Mouse (Mus musculus): Measurements from ENCODE around the gene Pi4ka. TPM values are rescaled to one million over a fixed set of nuclear protein-coding genes. Genes with fewer than 3 reads are reported as not detected.

Gene Pi4ka
- polyA plus RNA-seq, 1 experiment from 2014 or later = 29.7 TPM

DNA sequence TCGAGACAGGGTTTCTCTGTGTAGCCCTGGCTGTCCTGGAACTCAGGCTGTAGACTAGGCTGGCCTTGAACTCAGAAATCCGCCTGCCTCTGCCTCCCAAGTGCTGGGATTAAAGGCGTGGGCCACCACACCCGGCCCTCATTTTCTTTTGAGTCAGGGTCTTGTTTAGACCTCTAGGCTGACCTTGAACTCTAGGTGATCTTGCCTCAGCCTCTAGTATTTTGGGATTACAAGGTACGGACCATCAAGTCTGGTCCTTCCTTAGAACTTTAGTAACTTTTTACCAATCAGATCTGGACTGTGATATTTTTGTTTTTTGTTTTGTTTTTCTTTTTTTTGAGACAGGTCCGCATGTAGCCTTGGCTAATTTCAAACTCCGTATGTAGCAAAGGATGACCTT is 130.4 kb downstream of the Pi4ka start, which contains the start of gene Tmem191c:
Gene Tmem191c (plus strand): TSS at position 357 of the 400 bp plus-strand sequence.
- H3K27ac ChIP-seq (ENCODE audit: low read depth, low read length) = 0 out of 2 replicates have a peak within 1 kb of the TSS, but pooled peaks have one; percentile 19
- WGBS = 54% methylated on average over 7 of the region's 7 CpGs
- H3K9ac ChIP-seq (ENCODE audit: low read depth, low read length) = peak within 1 kb of the TSS; percentile 66
- H3K4me1 ChIP-seq (replicated peaks; ENCODE audit: control insufficient read depth, insufficient read depth, low read length) = peaks cover 16% of the 10 kb centered on the region
- H3K27me3 ChIP-seq (replicated peaks; ENCODE audit: control insufficient read depth, insufficient read depth, low read length) = peaks cover 19% of the 10 kb centered on the region
- no peaks in the 10 kb centered on the region; the same call in 1 of the 2 replicates for H3K9me3 ChIP-seq (ENCODE audit: control insufficient read depth, low read length)
- ATAC-seq (replicated peaks; ENCODE audit: low FRiP score) = no peak
- H3K36me3 ChIP-seq (ENCODE audit: control insufficient read depth, insufficient read depth, low read length) = no peaks in the 10 kb centered on the region
- H3K4me3 ChIP-seq (ENCODE audit: low read depth, low read length) = peak within 1 kb of the TSS; percentile 70
- DNase-seq (ENCODE audit: low spot score) = no peak
- H3K4me2 ChIP-seq = peak within 1 kb of the TSS; percentile 85

DNA sequence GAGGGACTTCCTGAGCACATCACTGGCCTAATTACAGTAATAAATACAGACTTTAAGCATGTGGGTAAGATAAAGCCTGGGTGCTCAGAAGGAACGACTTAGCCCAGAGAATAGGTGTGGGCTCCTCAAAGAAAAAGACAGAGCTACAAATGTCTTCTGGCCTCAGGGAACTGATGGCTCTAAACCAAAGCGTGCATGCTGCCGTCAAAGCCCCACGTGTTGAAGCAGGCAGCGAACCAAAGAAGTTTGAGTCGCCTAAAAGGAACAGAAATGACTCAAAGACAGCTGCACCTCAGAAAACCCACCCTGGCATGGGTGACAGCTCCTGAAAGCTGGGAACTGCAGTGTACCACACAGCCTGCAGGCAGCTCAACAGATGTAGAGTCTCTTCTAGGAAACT is 134.3 kb downstream of the Pi4ka start:
- no peaks in the 10 kb centered on the region for H3K36me3 ChIP-seq (ENCODE audit: control insufficient read depth, insufficient read depth, low read length)
- no peak overlapping the region for H3K9ac ChIP-seq (ENCODE audit: low read depth, low read length)
- no peak overlapping the region for H3K27ac ChIP-seq (ENCODE audit: low read depth, low read length)
- 79% methylated on average over 6 of the region's 6 CpGs for WGBS
- no peak overlapping the region for H3K4me2 ChIP-seq
- no peak overlapping the region for H3K4me3 ChIP-seq (ENCODE audit: low read depth, low read length)
- ATAC-seq (replicated peaks; ENCODE audit: low FRiP score) = no peak
- DNase-seq (ENCODE audit: low spot score) = no peak
- no peaks in the 10 kb centered on the region for H3K27me3 ChIP-seq (replicated peaks; ENCODE audit: control insufficient read depth, insufficient read depth, low read length)
- no peaks in the 10 kb centered on the region; the same call in 1 of the 2 replicates for H3K9me3 ChIP-seq (ENCODE audit: control insufficient read depth, low read length)
- peaks cover 12% of the 10 kb centered on the region for H3K4me1 ChIP-seq (replicated peaks; ENCODE audit: control insufficient read depth, insufficient read depth, low read length)

DNA sequence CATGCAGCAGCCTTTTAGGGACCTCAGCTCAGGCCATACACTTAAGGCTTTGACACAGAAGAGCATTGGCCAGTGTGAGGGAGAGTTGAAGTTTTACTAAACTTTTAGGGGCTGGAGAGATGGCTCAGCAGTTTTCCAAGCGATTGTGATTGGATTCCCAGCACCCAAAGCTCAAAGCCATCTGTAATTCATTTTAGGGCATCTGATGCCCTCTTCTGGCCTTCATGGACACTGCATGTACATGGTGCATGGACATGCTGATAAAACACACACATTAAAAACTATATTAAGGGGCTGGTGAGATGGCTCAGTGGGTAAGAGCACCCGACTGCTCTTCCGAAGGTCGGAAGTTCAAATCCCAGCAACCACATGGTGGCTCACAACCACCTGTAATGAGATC is 135.0 kb downstream of the Pi4ka start:
- 57% methylated on average over 4 of the region's 4 CpGs for WGBS
- DNase-seq (ENCODE audit: low spot score) = no peak
- H3K4me2 ChIP-seq = no peak overlapping the region
- peaks cover 10% of the 10 kb centered on the region; the same call in 1 of the 2 replicates for H3K4me1 ChIP-seq (replicated peaks; ENCODE audit: control insufficient read depth, insufficient read depth, low read length)
- no peaks in the 10 kb centered on the region for H3K36me3 ChIP-seq (ENCODE audit: control insufficient read depth, insufficient read depth, low read length)
- ATAC-seq (replicated peaks; ENCODE audit: low FRiP score) = no peak
- no peak overlapping the region for H3K9ac ChIP-seq (ENCODE audit: low read depth, low read length)
- H3K9me3 ChIP-seq (ENCODE audit: control insufficient read depth, low read length) = no peaks in the 10 kb centered on the region; the same call in 1 of the 2 replicates
- no peak overlapping the region for H3K27ac ChIP-seq (ENCODE audit: low read depth, low read length)
- no peak overlapping the region for H3K4me3 ChIP-seq (ENCODE audit: low read depth, low read length)
- no peaks in the 10 kb centered on the region for H3K27me3 ChIP-seq (replicated peaks; ENCODE audit: control insufficient read depth, insufficient read depth, low read length)

DNA sequence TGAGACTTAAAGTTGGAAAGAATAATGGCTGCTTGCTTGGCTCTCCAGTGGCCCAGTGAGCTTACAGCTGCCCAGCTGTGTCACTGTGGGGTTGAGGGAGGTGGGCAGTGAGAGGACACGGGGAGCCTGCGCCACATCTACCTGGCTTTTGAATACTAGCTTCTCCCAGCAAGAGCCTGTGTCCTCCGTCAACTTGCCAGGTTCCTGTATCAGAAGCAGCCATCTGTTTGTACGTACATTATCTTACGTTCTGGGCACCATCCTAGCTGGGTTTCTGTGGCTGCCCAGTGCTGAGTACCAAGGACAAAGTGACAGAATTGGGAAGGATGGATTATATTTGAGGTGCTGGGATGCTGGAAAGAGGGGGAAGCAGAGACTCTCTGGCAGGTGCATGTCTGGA is 136.2 kb downstream of the Pi4ka start:
- H3K4me1 ChIP-seq (replicated peaks; ENCODE audit: control insufficient read depth, insufficient read depth, low read length) = peaks cover 10% of the 10 kb centered on the region; the same call in 1 of the 2 replicates
- H3K9ac ChIP-seq (ENCODE audit: low read depth, low read length) = no peak overlapping the region
- H3K27me3 ChIP-seq (replicated peaks; ENCODE audit: control insufficient read depth, insufficient read depth, low read length) = no peaks in the 10 kb centered on the region
- H3K9me3 ChIP-seq (ENCODE audit: control insufficient read depth, low read length) = no peaks in the 10 kb centered on the region; the same call in 1 of the 2 replicates
- no peak overlapping the region for H3K27ac ChIP-seq (ENCODE audit: low read depth, low read length)
- no peak overlapping the region for H3K4me2 ChIP-seq
- ATAC-seq (replicated peaks; ENCODE audit: low FRiP score) (no peak; the same call in 1 of the 2 replicates), DNase-seq (ENCODE audit: low spot score) (no peak)
- no peaks in the 10 kb centered on the region for H3K36me3 ChIP-seq (ENCODE audit: control insufficient read depth, insufficient read depth, low read length)
- H3K4me3 ChIP-seq (ENCODE audit: low read depth, low read length) = no peak overlapping the region
- 69% methylated on average over 5 of the region's 5 CpGs for WGBS

DNA sequence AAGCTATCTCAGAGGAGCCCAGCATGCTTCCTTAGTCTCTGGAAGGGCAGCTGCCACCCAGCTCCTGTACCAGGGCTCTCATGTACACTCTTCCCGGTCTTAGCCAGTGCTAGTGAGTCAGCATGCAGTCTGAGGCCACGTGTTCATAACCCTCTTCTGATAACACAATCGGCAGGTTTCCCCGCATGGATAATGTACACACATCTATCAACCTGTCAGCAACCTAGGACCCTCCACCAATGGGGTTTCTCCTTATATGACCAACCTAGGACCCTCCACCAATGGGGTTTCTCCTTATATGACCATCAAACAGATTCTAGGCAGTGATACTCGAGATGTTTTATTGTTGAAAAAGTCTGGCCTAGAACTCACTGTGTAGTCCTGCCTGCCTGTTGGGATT is 138.2 kb downstream of the Pi4ka start:
- H3K4me3 ChIP-seq (ENCODE audit: low read depth, low read length) = no peak overlapping the region
- no peaks in the 10 kb centered on the region; the same call in 1 of the 2 replicates for H3K9me3 ChIP-seq (ENCODE audit: control insufficient read depth, low read length)
- ATAC-seq (replicated peaks; ENCODE audit: low FRiP score) = peak; percentile 69
- no peak overlapping the region for H3K9ac ChIP-seq (ENCODE audit: low read depth, low read length)
- DNase-seq (ENCODE audit: low spot score) = no peak
- H3K27ac ChIP-seq (ENCODE audit: low read depth, low read length) = no peak overlapping the region
- WGBS = 41% methylated on average over 5 of the region's 5 CpGs
- H3K36me3 ChIP-seq (ENCODE audit: control insufficient read depth, insufficient read depth, low read length) = no peaks in the 10 kb centered on the region
- H3K27me3 ChIP-seq (replicated peaks; ENCODE audit: control insufficient read depth, insufficient read depth, low read length) = no peaks in the 10 kb centered on the region
- H3K4me1 ChIP-seq (replicated peaks; ENCODE audit: control insufficient read depth, insufficient read depth, low read length) = peaks cover 10% of the 10 kb centered on the region; the same call in 1 of the 2 replicates
- H3K4me2 ChIP-seq = no peak overlapping the region

DNA sequence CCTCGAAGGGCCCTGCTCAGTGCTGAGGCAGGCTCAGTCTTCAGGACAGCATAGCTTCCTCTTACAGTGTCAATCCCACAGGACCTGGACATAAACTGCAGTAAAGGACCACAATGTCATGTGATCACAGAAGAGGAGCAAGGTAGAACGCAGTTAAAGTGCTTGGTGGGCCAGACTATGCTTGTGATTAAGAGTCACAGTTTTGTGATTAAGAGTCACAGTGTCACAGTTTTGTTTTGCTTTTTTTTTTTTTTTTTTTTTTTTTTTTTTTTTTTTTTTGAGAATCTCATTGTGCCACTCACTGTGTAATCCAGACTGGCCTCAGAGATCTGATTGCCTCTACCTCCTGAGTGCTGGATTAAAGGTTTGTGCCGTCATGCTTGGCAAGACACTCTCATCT is 140.0 kb downstream of the Pi4ka start:
- WGBS = 81% methylated on average over 3 of the region's 3 CpGs
- no peak overlapping the region for H3K4me3 ChIP-seq (ENCODE audit: low read depth, low read length)

DNA sequence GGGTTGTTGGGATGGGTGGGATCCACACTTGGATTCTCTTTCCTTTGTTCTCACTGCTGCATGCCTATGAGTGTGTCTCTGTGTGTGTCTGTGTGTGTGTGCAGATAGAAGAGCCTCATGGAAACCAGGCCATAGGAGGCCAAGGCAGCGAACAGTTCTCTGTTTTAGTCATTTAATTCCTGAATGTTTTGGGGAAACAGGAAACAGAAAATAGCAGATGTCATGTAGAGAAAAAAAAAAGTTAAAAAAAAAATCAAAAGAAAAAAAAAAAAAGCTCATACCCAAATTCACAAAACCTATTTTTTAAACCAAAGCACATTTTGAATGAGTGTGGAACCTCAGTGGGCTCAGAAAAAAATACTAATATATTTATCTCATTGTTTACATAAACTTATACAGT is 144.8 kb downstream of the Pi4ka start:
- ATAC-seq (replicated peaks; ENCODE audit: low FRiP score) = no peak
- H3K36me3 ChIP-seq (ENCODE audit: control insufficient read depth, insufficient read depth, low read length) = peaks cover 27% of the 10 kb centered on the region
- H3K4me2 ChIP-seq = no peak overlapping the region
- H3K27me3 ChIP-seq (replicated peaks; ENCODE audit: control insufficient read depth, insufficient read depth, low read length) = no peaks in the 10 kb centered on the region
- no peak overlapping the region for H3K27ac ChIP-seq (ENCODE audit: low read depth, low read length)
- DNase-seq (ENCODE audit: low spot score) = no peak
- no peaks in the 10 kb centered on the region for H3K9me3 ChIP-seq (ENCODE audit: control insufficient read depth, low read length)
- H3K4me3 ChIP-seq (ENCODE audit: low read depth, low read length) = no peak overlapping the region
- H3K4me1 ChIP-seq (replicated peaks; ENCODE audit: control insufficient read depth, insufficient read depth, low read length) = 0 out of 2 replicates have a peak, but pooled peaks cover 3% of the 10 kb centered on the region
- 89% methylated on average over 1 of the region's 1 CpGs for WGBS
- H3K9ac ChIP-seq (ENCODE audit: low read depth, low read length) = no peak overlapping the region

More for the DNA sequence above, 140.0 kb downstream of the Pi4ka start:
- H3K27me3 ChIP-seq (replicated peaks; ENCODE audit: control insufficient read depth, insufficient read depth, low read length) = no peaks in the 10 kb centered on the region
- no peak overlapping the region for H3K9ac ChIP-seq (ENCODE audit: low read depth, low read length)
- H3K36me3 ChIP-seq (ENCODE audit: control insufficient read depth, insufficient read depth, low read length) = no peaks in the 10 kb centered on the region
- DNase-seq (ENCODE audit: low spot score) = no peak
- H3K4me1 ChIP-seq (replicated peaks; ENCODE audit: control insufficient read depth, insufficient read depth, low read length) = peaks cover 10% of the 10 kb centered on the region; the same call in 1 of the 2 replicates
- H3K9me3 ChIP-seq (ENCODE audit: control insufficient read depth, low read length) = no peaks in the 10 kb centered on the region; the same call in 1 of the 2 replicates
- ATAC-seq (replicated peaks; ENCODE audit: low FRiP score) = no peak
- H3K4me2 ChIP-seq = no peak overlapping the region
- no peak overlapping the region for H3K27ac ChIP-seq (ENCODE audit: low read depth, low read length)

DNA sequence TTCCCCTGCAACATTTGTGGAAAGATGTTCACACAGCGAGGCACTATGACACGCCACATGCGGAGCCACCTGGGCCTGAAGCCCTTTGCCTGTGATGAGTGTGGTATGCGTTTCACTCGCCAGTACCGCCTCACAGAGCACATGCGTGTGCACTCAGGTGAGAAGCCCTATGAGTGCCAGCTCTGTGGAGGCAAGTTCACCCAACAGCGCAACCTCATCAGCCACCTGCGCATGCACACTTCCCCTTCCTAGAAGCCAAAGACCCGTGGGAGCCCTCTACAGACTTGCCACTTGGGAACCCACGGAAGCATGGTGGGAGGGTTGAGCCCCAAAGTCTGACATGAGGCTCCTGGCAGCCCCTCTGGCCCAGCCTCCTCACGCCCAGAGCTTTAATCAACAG is 147.2 kb downstream of the Pi4ka start:
- Histone ChIP-seq H3K4me2 (no peak overlapping the region), H3K27ac (ENCODE audit: low read depth, low read length) (no peak overlapping the region), H3K27me3 (replicated peaks; ENCODE audit: control insufficient read depth, insufficient read depth, low read length) (no peaks in the 10 kb centered on the region), H3K4me3 (ENCODE audit: low read depth, low read length) (no peak overlapping the region), H3K36me3 (ENCODE audit: control insufficient read depth, insufficient read depth, low read length) (peaks cover 27% of the 10 kb centered on the region), H3K9ac (ENCODE audit: low read depth, low read length) (no peak overlapping the region), H3K9me3 (ENCODE audit: control insufficient read depth, low read length) (no peaks in the 10 kb centered on the region), H3K4me1 (replicated peaks; ENCODE audit: control insufficient read depth, insufficient read depth, low read length) (peaks cover 7% of the 10 kb centered on the region)
- DNase-seq (ENCODE audit: low spot score) (no peak), ATAC-seq (replicated peaks; ENCODE audit: low FRiP score) (no peak)
- WGBS = 94% methylated on average over 12 of the region's 12 CpGs

DNA sequence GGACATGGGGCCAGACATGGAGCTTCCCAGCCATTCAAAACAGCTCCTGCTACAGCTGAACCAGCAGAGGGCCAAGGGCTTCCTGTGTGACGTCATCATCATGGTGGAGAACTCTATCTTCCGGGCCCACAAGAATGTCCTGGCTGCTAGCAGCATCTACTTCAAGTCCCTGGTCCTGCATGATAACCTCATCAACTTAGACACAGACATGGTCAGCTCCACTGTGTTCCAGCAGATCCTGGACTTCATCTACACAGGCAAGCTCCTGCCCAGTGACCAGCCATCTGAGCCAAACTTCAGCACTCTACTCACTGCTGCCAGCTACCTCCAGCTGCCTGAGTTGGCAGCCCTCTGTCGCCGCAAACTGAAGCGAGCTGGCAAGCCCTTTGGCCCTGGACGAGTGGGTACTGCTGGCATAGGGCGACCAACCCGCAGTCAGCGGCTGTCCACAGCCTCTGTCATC is 148.7 kb downstream of the Pi4ka start:
- no peak for DNase-seq (ENCODE audit: low spot score)
- no peak for ATAC-seq (replicated peaks; ENCODE audit: low FRiP score)

More for the DNA sequence above, 148.7 kb downstream of the Pi4ka start:
- H3K9ac ChIP-seq (ENCODE audit: low read depth, low read length) = no peak overlapping the region
- no peak overlapping the region for H3K4me2 ChIP-seq
- H3K36me3 ChIP-seq (ENCODE audit: control insufficient read depth, insufficient read depth, low read length) = peaks cover 27% of the 10 kb centered on the region
- H3K27me3 ChIP-seq (replicated peaks; ENCODE audit: control insufficient read depth, insufficient read depth, low read length) = no peaks in the 10 kb centered on the region
- H3K27ac ChIP-seq (ENCODE audit: low read depth, low read length) = no peak overlapping the region
- H3K4me3 ChIP-seq (ENCODE audit: low read depth, low read length) = no peak overlapping the region
- peaks cover 22% of the 10 kb centered on the region for H3K4me1 ChIP-seq (replicated peaks; ENCODE audit: control insufficient read depth, insufficient read depth, low read length)
- no peaks in the 10 kb centered on the region for H3K9me3 ChIP-seq (ENCODE audit: control insufficient read depth, low read length)
- 83% methylated on average over 9 of the region's 9 CpGs for WGBS

Data from liver, embryonic 11.5 days (tissue).